Mouse (Mus musculus): Measurements from ENCODE around the gene Olfr826. TPM values are rescaled to one million over a fixed set of nuclear protein-coding genes. Genes with fewer than 3 reads are reported as not detected.
"Not testable (repeated sequence)": the region's sequence is repeated elsewhere in the genome, so short reads cannot be mapped to it uniquely, and the experiment has no call there.

The Olfr826 gene
- total and polyA plus RNA-seq, 3 experiments, result not detected

DNA sequence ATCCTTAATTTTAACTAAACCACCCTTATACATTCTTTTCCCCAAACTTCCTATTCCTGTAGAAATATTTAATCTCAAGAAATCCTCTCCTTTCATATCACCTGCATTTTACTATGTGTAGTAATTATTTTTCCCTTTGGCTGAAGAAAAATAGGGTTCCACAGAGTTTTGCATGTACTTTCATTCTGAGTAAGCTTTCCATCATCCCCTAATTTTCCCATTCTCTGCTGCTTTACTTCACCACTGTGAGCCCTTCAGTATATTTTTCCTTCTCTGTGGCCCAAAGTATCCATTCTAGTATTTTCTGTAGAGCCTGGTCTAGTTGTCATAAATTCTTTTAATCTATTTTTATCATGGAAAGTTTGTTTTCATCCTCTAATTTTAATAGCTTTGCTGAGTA lies 49.2 kb downstream of the Olfr826 start:
- TF ChIP-seq RAD21 (IDR thresholded peaks at IDR 0.05; ENCODE audit: low read depth, low read length), result no peak
- Histone ChIP-seq H3K9ac (ENCODE audit: control insufficient read depth, low read depth, low read length, poor library complexity, severe bottlenecking) (no peak overlapping the region), H3K4me3 (ENCODE audit: control insufficient read depth in 1 of 2, insufficient read depth in 1 of 2, low read depth in 2 of 2, low read length in 2 of 2) (no peak overlapping the region), H3K9me3 (replicated peaks; ENCODE audit: insufficient read depth, low read length) (no peaks in the 10 kb centered on the region), H3K27ac (ENCODE audit: control insufficient read depth, low read depth, low read length) (no peak overlapping the region), H3K36me3 (ENCODE audit: control insufficient read depth in 1 of 2, insufficient read depth in 2 of 2, low read length in 2 of 2) (no peaks in the 10 kb centered on the region), H3K79me2 (ENCODE audit: control insufficient read depth, insufficient read depth, low read length, poor library complexity) (no peaks in the 10 kb centered on the region), H3K4me1 (ENCODE audit: control insufficient read depth in 1 of 2, insufficient read depth in 2 of 2, low read length in 2 of 2) (no peaks in the 10 kb centered on the region), H3K27me3 (ENCODE audit: control insufficient read depth in 1 of 2, insufficient read depth in 2 of 2, low read length in 2 of 2) (no peaks in the 10 kb centered on the region; a peak in 1 of 4 replicates)
- no peak for DNase-seq (ENCODE audit: low read depth, low spot score)

- not testable (repeated sequence) for DNase-seq (ENCODE audit: low read depth, low spot score); H3K4me3 ChIP-seq (ENCODE audit: control insufficient read depth in 1 of 2, insufficient read depth in 1 of 2, low read depth in 2 of 2, low read length in 2 of 2); H3K79me2 ChIP-seq (ENCODE audit: control insufficient read depth, insufficient read depth, low read length, poor library complexity); H3K9me3 ChIP-seq (replicated peaks; ENCODE audit: insufficient read depth, low read length); H3K4me1 ChIP-seq (ENCODE audit: control insufficient read depth in 1 of 2, insufficient read depth in 2 of 2, low read length in 2 of 2); H3K27ac ChIP-seq (ENCODE audit: control insufficient read depth, low read depth, low read length); H3K36me3 ChIP-seq (ENCODE audit: control insufficient read depth in 1 of 2, insufficient read depth in 2 of 2, low read length in 2 of 2); H3K27me3 ChIP-seq (ENCODE audit: control insufficient read depth in 1 of 2, insufficient read depth in 2 of 2, low read length in 2 of 2); H3K9ac ChIP-seq (ENCODE audit: control insufficient read depth, low read depth, low read length, poor library complexity, severe bottlenecking)
Measured at GRCm38 (mm10) chr10:130129900-130130299, 54.1 kb downstream of the Olfr826 start, which contains the start of gene Olfr824. TSS of gene Olfr824 (minus strand) at chr10:130130000.

Other genes starting within 250 kb of the Olfr826 start
- not detected in 2 replicates for gene Olfr818, start 235.1 kb downstream of the Olfr826 start, total RNA-seq (2012; rRNA removed)
- not detected for gene Olfr818, start 235.1 kb downstream of the Olfr826 start, polyA plus RNA-seq (2012; ENCODE audit: insufficient read depth in 1 of 2, insufficient read length in 2 of 2, low read depth in 1 of 2, low replicate concordance in 2 of 2, missing spikeins in 1 of 2)
- gene Olfr819, start 216.9 kb downstream of the Olfr826 start, total RNA-seq (2012; rRNA removed), result not detected in 2 replicates
- not detected for gene Olfr819, start 216.9 kb downstream of the Olfr826 start, polyA plus RNA-seq (2012; ENCODE audit: insufficient read depth in 1 of 2, insufficient read length in 2 of 2, low read depth in 1 of 2, low replicate concordance in 2 of 2, missing spikeins in 1 of 2)
- not detected in 2 replicates for gene Olfr247, start 208.0 kb downstream of the Olfr826 start, total RNA-seq (2012; rRNA removed)
- not detected for gene Olfr247, start 208.0 kb downstream of the Olfr826 start, polyA plus RNA-seq (2012; ENCODE audit: insufficient read depth in 1 of 2, insufficient read length in 2 of 2, low read depth in 1 of 2, low replicate concordance in 2 of 2, missing spikeins in 1 of 2)
- gene Gm10310, start 199.1 kb downstream of the Olfr826 start, total RNA-seq (2012; rRNA removed), result not detected in 2 replicates
- not detected for gene Gm10310, start 199.1 kb downstream of the Olfr826 start, polyA plus RNA-seq (2012; ENCODE audit: insufficient read depth in 1 of 2, insufficient read length in 2 of 2, low read depth in 1 of 2, low replicate concordance in 2 of 2, missing spikeins in 1 of 2)
- not detected in 2 replicates for gene Olfr820, start 171.6 kb downstream of the Olfr826 start, total RNA-seq (2012; rRNA removed)
- gene Olfr820, start 171.6 kb downstream of the Olfr826 start, polyA plus RNA-seq (2012; ENCODE audit: insufficient read depth in 1 of 2, insufficient read length in 2 of 2, low read depth in 1 of 2, low replicate concordance in 2 of 2, missing spikeins in 1 of 2), result not detected
- gene Olfr821, start 153.8 kb downstream of the Olfr826 start, total RNA-seq (2012; rRNA removed), result not detected in 2 replicates
- gene Olfr821, start 153.8 kb downstream of the Olfr826 start, polyA plus RNA-seq (2012; ENCODE audit: insufficient read depth in 1 of 2, insufficient read length in 2 of 2, low read depth in 1 of 2, low replicate concordance in 2 of 2, missing spikeins in 1 of 2), result not detected
- not detected in 2 replicates for gene Olfr822, start 113.0 kb downstream of the Olfr826 start, total RNA-seq (2012; rRNA removed)
- gene Olfr822, start 113.0 kb downstream of the Olfr826 start, polyA plus RNA-seq (2012; ENCODE audit: insufficient read depth in 1 of 2, insufficient read length in 2 of 2, low read depth in 1 of 2, low replicate concordance in 2 of 2, missing spikeins in 1 of 2), result not detected
- not detected in 2 replicates for gene Olfr823, start 68.8 kb downstream of the Olfr826 start, total RNA-seq (2012; rRNA removed)
- gene Olfr823, start 68.8 kb downstream of the Olfr826 start, polyA plus RNA-seq (2012; ENCODE audit: insufficient read depth in 1 of 2, insufficient read length in 2 of 2, low read depth in 1 of 2, low replicate concordance in 2 of 2, missing spikeins in 1 of 2), result not detected
- gene Olfr824, start 54.2 kb downstream of the Olfr826 start, total RNA-seq (2012; rRNA removed), result not detected in 2 replicates
- not detected for gene Olfr824, start 54.2 kb downstream of the Olfr826 start, polyA plus RNA-seq (2012; ENCODE audit: insufficient read depth in 1 of 2, insufficient read length in 2 of 2, low read depth in 1 of 2, low replicate concordance in 2 of 2, missing spikeins in 1 of 2)
- not detected in 2 replicates for gene Olfr825, start 17.4 kb downstream of the Olfr826 start, total RNA-seq (2012; rRNA removed)
- gene Olfr825, start 17.4 kb downstream of the Olfr826 start, polyA plus RNA-seq (2012; ENCODE audit: insufficient read depth in 1 of 2, insufficient read length in 2 of 2, low read depth in 1 of 2, low replicate concordance in 2 of 2, missing spikeins in 1 of 2), result not detected
- not detected in 2 replicates for gene Olfr827, start 30.2 kb upstream of the Olfr826 start, total RNA-seq (2012; rRNA removed)
- gene Olfr827, start 30.2 kb upstream of the Olfr826 start, polyA plus RNA-seq (2012; ENCODE audit: insufficient read depth in 1 of 2, insufficient read length in 2 of 2, low read depth in 1 of 2, low replicate concordance in 2 of 2, missing spikeins in 1 of 2), result not detected
- gene Neurod4, start 96.1 kb upstream of the Olfr826 start, total RNA-seq (2012; rRNA removed), result not detected in 2 replicates
- gene Neurod4, start 96.1 kb upstream of the Olfr826 start, polyA plus RNA-seq (2012; ENCODE audit: insufficient read depth in 1 of 2, insufficient read length in 2 of 2, low read depth in 1 of 2, low replicate concordance in 2 of 2, missing spikeins in 1 of 2), result not detected
- 2.7 and 7.8 TPM in 2 replicates for gene Tespa1, start 138.7 kb upstream of the Olfr826 start, total RNA-seq (2012; rRNA removed)
- gene Tespa1, start 138.7 kb upstream of the Olfr826 start, polyA plus RNA-seq (2012; ENCODE audit: insufficient read depth in 1 of 2, insufficient read length in 2 of 2, low read depth in 1 of 2, low replicate concordance in 2 of 2, missing spikeins in 1 of 2), result 1 to 10 TPM in 1 of 2 experiments, not detected in 1; 3.5 TPM
- gene Vmn2r84, start 210.1 kb upstream of the Olfr826 start, total RNA-seq (2012; rRNA removed), result 0.03 TPM in 1 of 2 replicates, not detected in the other
- under 1 TPM in 1 of 2 experiments, not detected in 1; 0.01 TPM for gene Vmn2r84, start 210.1 kb upstream of the Olfr826 start, polyA plus RNA-seq (2012; ENCODE audit: insufficient read depth in 1 of 2, insufficient read length in 2 of 2, low read depth in 1 of 2, low replicate concordance in 2 of 2, missing spikeins in 1 of 2)
- not detected in 2 replicates for gene Vmn2r85, start 245.5 kb upstream of the Olfr826 start, total RNA-seq (2012; rRNA removed)
- gene Vmn2r85, start 245.5 kb upstream of the Olfr826 start, polyA plus RNA-seq (2012; ENCODE audit: insufficient read depth in 1 of 2, insufficient read length in 2 of 2, low read depth in 1 of 2, low replicate concordance in 2 of 2, missing spikeins in 1 of 2), result not detected